Mouse (Mus musculus) liver, embryonic 11.5 days (tissue): ENCODE measurements around the gene Dph2. TPM values are rescaled to one million over a fixed set of nuclear protein-coding genes. Genes with fewer than 3 reads are reported as not detected.
A peak's percentile ranks its signal among the peaks of the same experiment; 100 is the strongest.

Experiments used
- ATAC-seq: fragments of 200-750 bp; cut with Nextera tagmentation; replicated peaks from 2 replicates; pipeline ENCODE4 v1.8.0; 2017; ENCODE audit warnings: moderate number of reproducible peaks, mild to moderate bottlenecking, moderate TSS enrichment, moderate library complexity; ENCODE audit not compliant: low FRiP score
- DNase-seq: peaks from one replicate; pipeline ENCODE4 v3.0.0-alpha.2; 2017; ENCODE audit warnings: low spot score
- H3K27ac ChIP-seq: fragments of 300-500 bp; sonication (generic); 2 replicates; pipeline ENCODE4 v1.5.1; 2014; ENCODE audit warnings: mild to moderate bottlenecking, low read depth, low read length, control low read depth
- H3K27me3 ChIP-seq: fragments of 300-500 bp; sonication (generic); replicated peaks from 2 replicates; pipeline ENCODE4 v1.6.1; 2014; ENCODE audit warnings: low read length, mixed read lengths; ENCODE audit not compliant: control insufficient read depth, insufficient read depth
- H3K36me3 ChIP-seq: fragments of 300-500 bp; sonication (generic); 2 replicates; pipeline ENCODE4 v1.6.1; 2014; ENCODE audit warnings: mild to moderate bottlenecking, low read length, moderate library complexity, mixed read lengths; ENCODE audit not compliant: control insufficient read depth, insufficient read depth
- H3K4me1 ChIP-seq: fragments of 300-500 bp; sonication (generic); replicated peaks from 2 replicates; pipeline ENCODE4 v1.6.1; 2014; ENCODE audit warnings: low read length, mixed read lengths; ENCODE audit not compliant: control insufficient read depth, insufficient read depth
- H3K4me2 ChIP-seq: fragments of 300-500 bp; sonication (generic); 2 replicates; pipeline ENCODE4 v1.6.1; 2014; ENCODE audit warnings: mild to moderate bottlenecking, control low read depth, moderate library complexity
- H3K4me3 ChIP-seq: fragments of 300-500 bp; sonication (generic); 2 replicates; pipeline ENCODE4 v1.5.1; 2014; ENCODE audit warnings: low read depth, low read length, control low read depth
- H3K9ac ChIP-seq: fragments of 300-500 bp; sonication (generic); 2 replicates; pipeline ENCODE4 v1.6.1; 2014; ENCODE audit warnings: low read depth, low read length, control low read depth
- H3K9me3 ChIP-seq: fragments of 300-500 bp; sonication (generic); 2 replicates; pipeline ENCODE4 v1.6.1; 2016; ENCODE audit warnings: low read length, inconsistent platforms, mixed read lengths; ENCODE audit not compliant: control insufficient read depth
- WGBS: fragments of 180-500 bp; shearing (Covaris S2); extraction: QIAGEN DNeasy Blood & Tissue Kit; methylation state at CpG from one replicate; pipeline ENCODE4 v1.1.7; 2014; 5-methylcytosine and 5-hydroxymethylcytosine counted together
- polyA plus RNA-seq: library from polyadenylated mRNA; unstranded; fragments of >200 nt; fragmentation: Nextera tagmentation; extraction: Ambion mirVana; gene quantifications from 2 replicates; pipeline ENCODE4 v1.2.1, GENCODE M21; 2014

The Dph2 gene
- polyA plus RNA-seq, 1 experiment from 2014 or later, result 21.9 TPM

GRCm38 (mm10) chr4:117862823-117863222, 29.0 kb downstream of the Dph2 start:
- Histone ChIP-seq H3K4me2 (no peak overlapping the region), H3K27ac (no peak overlapping the region), H3K4me1 (peaks cover 7% of the 10 kb centered on the region; the same call in 1 of the 2 replicates), H3K9me3 (no peaks in the 10 kb centered on the region), H3K36me3 (peaks cover 8% of the 10 kb centered on the region; the same call in 1 of the 2 replicates), H3K9ac (no peak overlapping the region), H3K27me3 (peaks cover 3% of the 10 kb centered on the region), H3K4me3 (no peak overlapping the region)
- 51% methylated on average over 4 of the region's 4 CpGs for WGBS
- no peak for DNase-seq
- ATAC-seq, result no peak

DNA sequence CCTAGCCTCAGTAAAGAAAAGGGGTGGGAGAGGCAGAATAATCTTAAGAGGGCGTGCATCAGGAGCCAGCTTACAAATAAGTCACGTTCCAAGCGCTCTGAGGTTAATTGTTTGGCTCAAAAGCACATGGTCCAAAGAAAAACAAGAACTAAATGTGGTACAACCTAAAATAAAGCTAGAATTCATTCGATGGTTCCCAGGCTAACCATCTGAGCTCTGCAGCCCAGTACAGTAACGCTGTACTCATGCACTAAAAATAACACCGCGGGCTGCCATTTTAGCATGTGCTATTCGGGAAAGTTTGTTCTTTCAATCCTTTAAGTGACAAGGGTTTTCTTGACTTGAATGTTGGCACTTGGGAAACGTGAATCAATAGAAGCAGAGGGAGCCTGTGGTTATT, 31.3 kb downstream of the Dph2 start:
- DNase-seq (no peak), ATAC-seq (no peak)
- no peak overlapping the region for H3K9ac ChIP-seq
- H3K9me3 ChIP-seq, result no peaks in the 10 kb centered on the region
- no peak overlapping the region for H3K4me2 ChIP-seq
- H3K4me3 ChIP-seq, result no peak overlapping the region
- H3K4me1 ChIP-seq, result no peaks in the 10 kb centered on the region
- no peak overlapping the region for H3K27ac ChIP-seq
- peaks cover 10% of the 10 kb centered on the region; the same call in 1 of the 2 replicates for H3K36me3 ChIP-seq
- 89% methylated on average over 9 of the region's 9 CpGs for WGBS
- H3K27me3 ChIP-seq, result no peaks in the 10 kb centered on the region; the same call in none of the 2 replicates

DNA sequence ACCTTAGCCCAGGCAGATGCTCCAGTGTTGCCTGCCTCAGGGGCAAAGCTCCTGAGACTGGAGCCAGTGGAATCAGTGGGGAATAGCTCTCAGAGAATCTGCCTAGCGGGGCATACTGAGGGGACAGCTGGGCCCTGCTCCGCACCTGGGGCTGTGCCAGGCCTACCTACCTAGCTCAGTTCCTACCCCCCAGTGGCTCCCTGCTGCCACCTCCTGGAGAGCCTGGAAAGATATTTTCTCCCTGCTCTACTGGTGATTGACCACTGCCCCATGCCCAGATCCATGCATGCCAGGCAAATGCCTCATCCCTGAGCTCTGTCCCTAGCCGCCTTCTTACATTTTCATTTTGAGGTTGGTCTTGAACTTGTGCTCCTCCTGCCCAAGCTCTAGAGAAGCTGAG, 33.0 kb downstream of the Dph2 start:
- ATAC-seq (peak; percentile 40), DNase-seq (no peak)
- H3K4me3 ChIP-seq, result no peak overlapping the region
- H3K36me3 ChIP-seq, result peaks cover 7% of the 10 kb centered on the region; the same call in 1 of the 2 replicates
- H3K4me1 ChIP-seq, result no peaks in the 10 kb centered on the region
- no peak overlapping the region for H3K4me2 ChIP-seq
- H3K27me3 ChIP-seq, result no peaks in the 10 kb centered on the region; the same call in none of the 2 replicates
- no peak overlapping the region for H3K27ac ChIP-seq
- no peak overlapping the region for H3K9ac ChIP-seq
- WGBS, result 87% methylated on average over 3 of the region's 3 CpGs
- H3K9me3 ChIP-seq, result no peaks in the 10 kb centered on the region

- ATAC-seq (no peak), DNase-seq (no peak)
- Histone ChIP-seq H3K27ac (no peak overlapping the region), H3K9me3 (no peaks in the 10 kb centered on the region), H3K9ac (no peak overlapping the region), H3K4me3 (no peak overlapping the region), H3K27me3 (no peaks in the 10 kb centered on the region; the same call in 1 of the 2 replicates), H3K4me1 (no peaks in the 10 kb centered on the region), H3K4me2 (no peak overlapping the region), H3K36me3 (peaks cover 5% of the 10 kb centered on the region; the same call in 1 of the 2 replicates)
- WGBS, result 90% methylated on average over 9 of the region's 9 CpGs
These were observed 36.7 kb downstream of the Dph2 start for GRCm38 (mm10) chr4:117855146-117855545.

DNA sequence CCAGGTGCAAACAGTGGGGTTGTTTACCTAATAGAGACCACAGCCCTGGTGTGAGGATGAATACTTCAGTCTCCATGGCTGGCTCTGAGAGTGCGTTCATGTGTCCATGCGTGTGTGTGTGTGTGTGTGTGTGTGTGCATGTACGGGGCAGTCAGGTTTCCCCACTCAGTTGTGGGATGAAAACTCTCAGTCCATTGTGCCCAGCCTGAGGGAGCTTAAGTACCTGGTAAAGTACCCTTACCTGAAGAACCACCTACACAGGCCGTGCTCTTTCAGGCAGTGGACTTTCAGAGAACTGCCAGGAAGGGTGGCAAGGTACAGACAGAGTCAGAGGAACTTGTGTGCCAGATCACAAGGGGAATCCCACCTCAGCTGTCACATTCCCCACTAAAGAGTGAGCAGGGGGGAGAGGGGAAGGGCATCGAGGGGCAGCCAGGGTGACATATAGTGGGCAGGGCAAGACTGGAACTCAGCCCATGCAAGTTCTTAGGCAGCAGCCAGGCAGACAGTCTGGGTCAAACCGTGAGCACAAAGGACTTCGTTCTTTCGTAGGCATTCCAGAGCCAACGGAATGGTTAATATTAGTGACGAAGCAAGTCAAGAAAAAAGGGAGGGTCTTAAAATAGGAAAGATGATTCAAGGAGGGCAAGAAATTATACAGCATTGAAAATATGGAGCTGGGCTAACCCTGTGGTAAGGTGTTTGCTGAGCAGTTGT, 39.5 kb downstream of the Dph2 start:
- Histone ChIP-seq H3K27me3 (no peaks in the 10 kb centered on the region; the same call in 1 of the 2 replicates), H3K4me2 (no peak overlapping the region), H3K9me3 (no peaks in the 10 kb centered on the region), H3K36me3 (peaks cover 4% of the 10 kb centered on the region; the same call in 1 of the 2 replicates), H3K4me3 (no peak overlapping the region), H3K4me1 (0 out of 2 replicates have a peak, but pooled peaks cover 3% of the 10 kb centered on the region), H3K9ac (no peak overlapping the region), H3K27ac (no peak overlapping the region)
- WGBS, result 88% methylated on average over 10 of the region's 10 CpGs
- DNase-seq (no peak), ATAC-seq (no peak)

DNA sequence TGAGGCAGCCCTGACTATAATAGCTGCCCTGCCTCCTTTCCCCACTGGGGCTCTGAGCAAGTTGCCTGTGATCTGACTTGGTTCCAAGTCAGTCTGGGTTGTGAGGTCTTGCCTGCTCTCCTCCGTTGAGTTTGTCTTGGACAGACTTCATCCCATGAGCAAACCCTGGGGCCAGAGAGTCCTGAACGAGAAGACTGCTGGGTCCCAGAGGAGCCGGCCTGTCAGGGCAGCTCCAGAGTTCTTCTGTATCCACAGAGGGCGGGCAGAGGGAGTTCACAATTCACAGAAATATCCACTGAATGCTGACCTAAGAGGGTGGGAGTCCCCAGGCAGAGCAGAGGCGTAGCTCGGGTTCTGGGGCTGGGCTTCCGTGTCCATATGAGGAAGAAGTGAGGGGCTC, 41.0 kb downstream of the Dph2 start:
- H3K9ac ChIP-seq, result no peak overlapping the region
- H3K4me3 ChIP-seq, result no peak overlapping the region
- no peak overlapping the region for H3K4me2 ChIP-seq
- no peaks in the 10 kb centered on the region for H3K9me3 ChIP-seq
- no peak for ATAC-seq
- WGBS, result 79% methylated on average over 7 of the region's 7 CpGs
- no peaks in the 10 kb centered on the region for H3K27me3 ChIP-seq
- H3K4me1 ChIP-seq, result 0 out of 2 replicates have a peak, but pooled peaks cover 4% of the 10 kb centered on the region
- H3K27ac ChIP-seq, result no peak overlapping the region
- no peak for DNase-seq
- peaks cover 6% of the 10 kb centered on the region; the same call in 1 of the 2 replicates for H3K36me3 ChIP-seq

- no peaks in the 10 kb centered on the region for H3K9me3 ChIP-seq
- H3K9ac ChIP-seq, result no peak overlapping the region
- no peak overlapping the region for H3K27ac ChIP-seq
- peaks cover 7% of the 10 kb centered on the region; the same call in 1 of the 2 replicates for H3K36me3 ChIP-seq
- DNase-seq (no peak), ATAC-seq (no peak)
- no peak overlapping the region for H3K4me2 ChIP-seq
- 0 out of 2 replicates have a peak, but pooled peaks cover 4% of the 10 kb centered on the region for H3K4me1 ChIP-seq
- WGBS, result 88% methylated on average over 7 of the region's 7 CpGs
- no peak overlapping the region for H3K4me3 ChIP-seq
- H3K27me3 ChIP-seq, result no peaks in the 10 kb centered on the region
These were observed 41.7 kb downstream of the Dph2 start for GRCm38 (mm10) chr4:117850176-117850575.

DNA sequence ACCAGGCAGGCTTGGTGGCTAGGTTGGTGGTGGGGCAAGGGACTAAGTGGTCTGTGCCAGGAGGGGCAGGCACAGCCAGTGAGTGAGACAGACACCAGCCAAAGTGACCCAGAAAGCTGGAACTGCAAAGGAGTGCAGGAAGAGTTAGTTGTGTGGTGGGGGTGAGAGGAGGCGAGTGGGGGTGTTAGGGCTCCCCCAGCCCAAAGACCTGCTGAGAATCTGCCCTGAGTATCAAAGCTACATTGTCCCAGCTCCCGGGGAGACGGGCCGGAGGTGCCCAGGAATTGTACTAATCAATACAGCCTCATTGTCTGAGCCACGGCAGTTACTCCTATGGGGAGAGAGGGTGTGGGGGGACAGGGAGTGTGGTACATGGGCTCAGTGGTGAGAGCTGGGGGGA, 42.3 kb downstream of the Dph2 start:
- Histone ChIP-seq H3K4me2 (no peak overlapping the region), H3K27ac (no peak overlapping the region), H3K4me1 (0 out of 2 replicates have a peak, but pooled peaks cover 4% of the 10 kb centered on the region), H3K36me3 (peaks cover 7% of the 10 kb centered on the region; the same call in 1 of the 2 replicates), H3K9me3 (no peaks in the 10 kb centered on the region), H3K9ac (no peak overlapping the region), H3K27me3 (no peaks in the 10 kb centered on the region), H3K4me3 (no peak overlapping the region)
- ATAC-seq, result no peak
- no peak for DNase-seq
- 71% methylated on average over 5 of the region's 5 CpGs for WGBS

GRCm38 (mm10) chr4:117849063-117849462, 42.8 kb downstream of the Dph2 start:
- Histone ChIP-seq H3K27ac (no peak overlapping the region), H3K9ac (no peak overlapping the region), H3K9me3 (no peaks in the 10 kb centered on the region), H3K27me3 (no peaks in the 10 kb centered on the region), H3K4me3 (no peak overlapping the region), H3K36me3 (peaks cover 7% of the 10 kb centered on the region; the same call in 1 of the 2 replicates), H3K4me2 (no peak overlapping the region), H3K4me1 (0 out of 2 replicates have a peak, but pooled peaks cover 4% of the 10 kb centered on the region)
- 77% methylated on average over 17 of the region's 17 CpGs for WGBS
- ATAC-seq (no peak), DNase-seq (no peak)
